Mouse (Mus musculus) liver, adult 2 months (tissue): ENCODE results near the gene Calhm1.

Source experiments
- CTCF ChIP-seq: fragments of 200-500 bp; IDR thresholded peaks from 2 replicates; pipeline ENCODE4 v1.5.1; 2011; ENCODE audit warnings: low read depth, low read length, control low read depth
- POLR2A ChIP-seq: fragments of 200-500 bp; IDR thresholded peaks from 2 replicates; pipeline ENCODE4 v1.6.1; 2011; ENCODE audit warnings: low read length, control low read depth; ENCODE audit not compliant: insufficient read depth; ENCODE audit errors: extremely low read depth

DNA sequence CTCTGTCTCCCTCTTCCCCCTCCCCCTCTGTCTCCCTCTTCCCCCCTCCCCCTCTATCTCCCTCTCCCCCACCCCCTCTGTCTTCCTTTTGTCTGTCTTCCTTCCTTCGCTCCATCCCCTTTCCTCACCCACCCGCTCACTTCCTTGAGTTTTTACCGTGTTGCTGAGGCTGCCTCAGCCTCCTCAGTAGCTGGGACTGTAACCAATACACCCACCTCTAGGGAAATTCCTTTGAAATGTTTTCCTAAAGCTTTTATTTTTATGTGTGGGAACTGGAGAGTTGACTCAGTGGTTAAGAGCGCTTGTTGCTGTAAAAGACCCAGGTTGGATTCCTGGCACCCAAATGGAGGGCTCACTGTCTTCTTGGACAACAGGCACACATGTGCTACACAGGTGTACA lies 17.6 kb upstream of the Calhm1 start:
- TF ChIP-seq POLR2A = no peak
- no peak for TF ChIP-seq CTCF
